ENCODE assay signal across 7 mouse cellular contexts in genomic region chr2:126932897-126933641, GRCm38 (mm10). TPM values are rescaled to one million over a fixed set of nuclear protein-coding genes. Genes with fewer than 3 reads are reported as not detected.
DNase-seq lines count a peak whose midpoint lies in the region; ATAC-seq lines count a peak whose summit lies in the region.

TSS of gene Sppl2a (minus strand) at chr2:126933235.

- WGBS in embryonic facial prominence, embryonic 11.5 days, result under 1% methylated on average over 35 of the region's 35 CpGs
- WGBS in limb, embryonic 10.5 days, result 1% methylated on average over 29 of the region's 35 CpGs
- under 1% methylated on average over 29 of the region's 35 CpGs for WGBS in midbrain, embryonic 13.5 days

- peak; percentile 96 for DNase-seq in adrenal gland, postnatal 14 days
- DNase-seq in embryonic facial prominence, embryonic 11.5 days (ENCODE audit: low spot score), result peak; percentile 93
- peak; percentile 94 for DNase-seq in kidney, adult 11 months
- peak; percentile 93 for DNase-seq in limb, embryonic 10.5 days (ENCODE audit: low spot score)
- DNase-seq in spleen, adult 12 weeks (ENCODE audit: low spot score), result peak; percentile 75

- H3K4me1 ChIP-seq in embryonic facial prominence, embryonic 11.5 days (ENCODE audit: control insufficient read depth, insufficient read depth, low read length), result no peaks in the 10 kb centered on the region
- peaks cover 6% of the 10 kb centered on the region; the same call in 1 of the 2 replicates for H3K4me1 ChIP-seq in limb, embryonic 10.5 days
- H3K4me1 ChIP-seq in midbrain, embryonic 13.5 days (replicated peaks), result peaks cover 12% of the 10 kb centered on the region

- no peaks in the 10 kb centered on the region for H3K36me3 ChIP-seq in embryonic facial prominence, embryonic 11.5 days (replicated peaks; ENCODE audit: control insufficient read depth, insufficient read depth, low read depth, low read length)
- H3K36me3 ChIP-seq in limb, embryonic 10.5 days, result no peaks in the 10 kb centered on the region
- no peaks in the 10 kb centered on the region for H3K36me3 ChIP-seq in midbrain, embryonic 13.5 days

- H3K27ac ChIP-seq in embryonic facial prominence, embryonic 11.5 days (replicated peaks; ENCODE audit: low read depth, low read length), result peak within 1 kb of the TSS; percentile 73
- H3K27ac ChIP-seq in limb, embryonic 10.5 days, result peak within 1 kb of the TSS; percentile 96
- H3K27ac ChIP-seq in midbrain, embryonic 13.5 days, result peak within 1 kb of the TSS; percentile 96

- no peaks in the 10 kb centered on the region for H3K9me3 ChIP-seq in embryonic facial prominence, embryonic 11.5 days (replicated peaks; ENCODE audit: control insufficient read depth, low read length)
- H3K9me3 ChIP-seq in limb, embryonic 10.5 days (replicated peaks), result no peaks in the 10 kb centered on the region
- H3K9me3 ChIP-seq in midbrain, embryonic 13.5 days, result no peaks in the 10 kb centered on the region

- no peaks in the 10 kb centered on the region for H3K27me3 ChIP-seq in embryonic facial prominence, embryonic 11.5 days (ENCODE audit: control insufficient read depth, insufficient read depth, low read length)
- no peaks in the 10 kb centered on the region for H3K27me3 ChIP-seq in limb, embryonic 10.5 days (ENCODE audit: low read depth, poor library complexity, severe bottlenecking)
- 0 out of 2 replicates have a peak, but pooled peaks cover 6% of the 10 kb centered on the region for H3K27me3 ChIP-seq in midbrain, embryonic 13.5 days

- peak within 1 kb of the TSS; percentile 78 for H3K9ac ChIP-seq in embryonic facial prominence, embryonic 11.5 days (replicated peaks; ENCODE audit: low read length)
- peak within 1 kb of the TSS; percentile 76 for H3K9ac ChIP-seq in midbrain, embryonic 13.5 days (replicated peaks)

- peak within 1 kb of the TSS; percentile 50 for H3K4me3 ChIP-seq in embryonic facial prominence, embryonic 11.5 days (ENCODE audit: low read depth, low read length)
- H3K4me3 ChIP-seq in limb, embryonic 10.5 days, result peak within 1 kb of the TSS; percentile 69
- peak within 1 kb of the TSS; percentile 59 for H3K4me3 ChIP-seq in midbrain, embryonic 13.5 days (replicated peaks)

- peak; percentile 100 for ATAC-seq in embryonic facial prominence, embryonic 11.5 days (replicated peaks; ENCODE audit: insufficient number of reproducible peaks, low FRiP score, low TSS enrichment, low read depth)
- ATAC-seq in granulocyte monocyte progenitor cell, adult 5-6 weeks (replicated peaks; ENCODE audit: poor library complexity, severe bottlenecking), result peak; percentile 98
- ATAC-seq in midbrain, embryonic 13.5 days, result peak; percentile 100

- peak within 1 kb of the TSS; percentile 51 for H3K4me2 ChIP-seq in embryonic facial prominence, embryonic 11.5 days (ENCODE audit: low read depth, low read length)
- H3K4me2 ChIP-seq in midbrain, embryonic 13.5 days (replicated peaks), result peak within 1 kb of the TSS; percentile 58

RNA-seq across cellular contexts. Expression of gene Sppl2a, which starts in this region (rescaled TPM):
- total RNA-seq in adrenal gland, postnatal 14 days (2021), result 59.1 and 64.9 TPM in 2 replicates
- polyA plus RNA-seq in embryonic facial prominence, embryonic 11.5 days (2014; fragmentation: Nextera tagmentation; extraction: Ambion mirVana), result 32.0 and 36.0 TPM in 2 replicates
- 22.1 and 39.3 TPM in 2 replicates for total RNA-seq in granulocyte monocyte progenitor cell, adult 5-6 weeks (2014; fragmentation: Nextera tagmentation)
- total RNA-seq in granulocyte monocyte progenitor cell, adult 5-6 weeks (2017), result 32.7 and 35.5 TPM in 2 replicates
- polyA plus RNA-seq in limb, embryonic 10.5 days (2016; fragmentation: Nextera tagmentation; extraction: Ambion mirVana), result 24.6 and 34.7 TPM in 2 replicates
- 34.3 and 34.6 TPM in 2 replicates for polyA plus RNA-seq in midbrain, embryonic 13.5 days (2015; fragmentation: Nextera tagmentation; extraction: Ambion mirVana)

Comparison
In these comparisons a context has a peak if more than half of its experiments do, and no peak if none do; other contexts are left out.
1. Peak in every context shown above with its lines: DNase-seq, ATAC-seq, H3K4me3 ChIP-seq and H3K27ac ChIP-seq.